Mouse (Mus musculus) kidney, postnatal 4 days (tissue): ENCODE measurements around the gene Zfp212.

Experiments
- DNase-seq, 2 experiments: peaks; one replicate each; pipeline ENCODE4 v3.0.0; 2021; ENCODE audit warnings: mixed read lengths in 2 of 2

The Zfp212 gene

GRCm38 (mm10) chr6:47920447-47921340 lies at the start of gene Zfp212:
Gene Zfp212, plus strand, starts transcription at chr6:47920476.
- peak; percentile 90 to 94 for DNase-seq

GRCm38 (mm10) chr6:47872266-47872665 lies 48.0 kb upstream of the Zfp212 start:
- no peak for DNase-seq

- no peak for DNase-seq
Measured at GRCm38 (mm10) chr6:47877058-47877457, 43.2 kb upstream of the Zfp212 start, which contains the start of gene Zfp282. Gene Zfp282, plus strand, starts transcription at chr6:47877204.

GRCm38 (mm10) chr6:47877461-47878132 lies 42.7 kb upstream of the Zfp212 start:
- peak; percentile 92 to 95 for DNase-seq

GRCm38 (mm10) chr6:47878133-47878514 lies 42.2 kb upstream of the Zfp212 start:
- DNase-seq, result no peak

GRCm38 (mm10) chr6:47878593-47878992 lies 41.7 kb upstream of the Zfp212 start:
- peak in 1 of 2 experiments; percentile 6 for DNase-seq

- DNase-seq, result no peak
Measured at GRCm38 (mm10) chr6:47879049-47879716, 41.1 kb upstream of the Zfp212 start.

- DNase-seq, result no peak
Measured at GRCm38 (mm10) chr6:47880166-47880565, 40.1 kb upstream of the Zfp212 start.

GRCm38 (mm10) chr6:47888812-47889383 lies 31.4 kb upstream of the Zfp212 start:
- no peak for DNase-seq

GRCm38 (mm10) chr6:47899416-47899815 lies 20.9 kb upstream of the Zfp212 start:
- no peak for DNase-seq

GRCm38 (mm10) chr6:47903587-47903986 lies 16.7 kb upstream of the Zfp212 start:
- DNase-seq, result no peak

- DNase-seq, result no peak
Measured at GRCm38 (mm10) chr6:47904361-47904760, 15.9 kb upstream of the Zfp212 start.

- no peak for DNase-seq
Measured at GRCm38 (mm10) chr6:47904917-47905695, 15.2 kb upstream of the Zfp212 start.

- no peak for DNase-seq
Measured at GRCm38 (mm10) chr6:47906326-47906725, 13.9 kb upstream of the Zfp212 start.

GRCm38 (mm10) chr6:47909007-47909406 lies 11.3 kb upstream of the Zfp212 start:
- DNase-seq, result no peak

GRCm38 (mm10) chr6:47911650-47912049 lies 8.6 kb upstream of the Zfp212 start:
- no peak for DNase-seq

GRCm38 (mm10) chr6:47912991-47913390 lies 7.3 kb upstream of the Zfp212 start:
- no peak for DNase-seq

- no peak for DNase-seq
Measured at GRCm38 (mm10) chr6:47917051-47917450, 3.2 kb upstream of the Zfp212 start.

- no peak for DNase-seq
Measured at GRCm38 (mm10) chr6:47918768-47919274, 1.5 kb upstream of the Zfp212 start.

GRCm38 (mm10) chr6:47919646-47920446 lies 430 bp upstream of the Zfp212 start:
- DNase-seq, result no peak

GRCm38 (mm10) chr6:47942461-47942860 lies 22.2 kb downstream of the Zfp212 start:
- no peak for DNase-seq
